Mouse (Mus musculus): ENCODE results near the gene Hdac7. TPM values are rescaled to one million over a fixed set of nuclear protein-coding genes. Genes with fewer than 3 reads are reported as not detected.

The Hdac7 gene
- total RNA-seq, 2 experiments from 2014 or later, result 23.7 to 25.9 TPM

GRCm38 (mm10) chr15:97798134-97798533 is 46.2 kb downstream of the Hdac7 start:
- intact Hi-C loops (cut with DNase I), result no loop called here
- DNase-seq (ENCODE audit: low spot score in 2 of 2), result peak in 1 of 2 experiments; percentile 53

DNA sequence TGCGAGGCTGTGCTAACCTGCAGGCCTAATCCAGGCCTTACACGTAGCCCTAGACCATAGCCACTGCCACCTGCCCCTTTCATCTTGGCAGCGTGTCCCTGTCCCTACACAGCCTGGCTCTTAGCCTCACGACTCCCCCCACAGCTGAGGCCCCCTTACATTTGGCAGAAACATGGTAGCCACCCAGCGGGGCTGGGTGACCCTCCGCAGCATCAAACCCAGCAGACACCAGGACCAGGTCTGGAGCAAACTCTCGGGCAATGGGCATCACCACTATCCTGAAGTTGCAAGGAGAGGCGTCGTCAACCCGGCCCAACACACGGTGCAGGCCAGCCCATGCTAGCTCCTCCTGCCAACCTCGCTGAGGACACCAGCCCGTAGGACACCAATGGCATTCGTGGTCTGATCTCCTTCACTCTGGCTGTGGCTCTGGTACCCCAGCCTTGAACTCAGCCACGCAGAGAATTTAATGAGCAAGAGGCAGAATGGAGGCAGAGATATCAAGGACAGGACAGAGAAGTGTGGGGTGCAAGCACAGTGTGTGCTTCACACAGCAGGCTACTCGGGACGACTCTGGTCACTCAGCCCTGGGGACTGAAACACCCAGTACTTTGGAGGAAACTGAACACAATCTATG is 47.5 kb downstream of the Hdac7 start:
- intact Hi-C loops (cut with DNase I), result no loop called here
- DNase-seq (ENCODE audit: low spot score in 2 of 2), result no peak

- DNase-seq (ENCODE audit: low spot score in 2 of 2), result no peak
- intact Hi-C loops (cut with DNase I), result no loop called here
These were observed 48.6 kb downstream of the Hdac7 start for GRCm38 (mm10) chr15:97795559-97796235.

- intact Hi-C loops (cut with DNase I), result loop anchor here (5.0 kb wide), 1 partner anchor 168 kb away; the partner anchor contains the start of gene Tmem106c
- DNase-seq (ENCODE audit: low spot score in 2 of 2), result no peak
These were observed 50.0 kb downstream of the Hdac7 start for GRCm38 (mm10) chr15:97794268-97794667.

GRCm38 (mm10) chr15:97793386-97794153 is 50.7 kb downstream of the Hdac7 start:
- intact Hi-C loops (cut with DNase I), result loop anchor here (5.0 kb wide), 1 partner anchor 169 kb away; the partner anchor contains the start of gene Tmem106c
- no peak for DNase-seq (ENCODE audit: low spot score in 2 of 2)

DNA sequence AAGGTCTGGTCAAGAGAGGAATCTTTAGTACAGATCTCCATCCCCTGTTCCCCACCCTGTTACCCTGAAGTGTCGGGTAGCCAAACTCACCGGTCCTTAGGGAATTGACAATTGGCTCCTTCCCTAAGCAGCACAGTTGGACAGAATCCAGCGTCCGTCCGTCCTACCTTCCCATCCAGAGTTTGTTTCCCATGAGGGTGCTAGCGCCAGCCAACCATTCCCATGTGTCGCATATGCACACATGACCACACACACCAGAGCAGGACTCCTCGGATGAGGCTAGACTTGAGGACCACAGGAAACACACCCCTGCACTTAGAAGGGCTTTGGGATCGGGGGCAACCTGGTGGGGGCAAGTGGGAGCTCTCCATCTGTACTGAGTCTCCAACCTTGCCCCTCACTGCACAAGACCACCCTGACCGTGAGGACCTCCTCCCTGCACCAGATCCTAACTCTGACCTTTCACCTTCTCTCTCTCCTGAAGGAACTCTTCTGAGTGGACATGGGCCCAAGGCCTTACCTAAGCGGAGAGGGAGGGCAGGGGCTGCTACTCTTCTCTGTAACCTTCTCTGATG is 53.1 kb downstream of the Hdac7 start:
- intact Hi-C loops (cut with DNase I), result loop anchor here (5.0 kb wide), 1 partner anchor 171 kb away; the partner anchor contains the start of gene Tmem106c
- no peak for DNase-seq (ENCODE audit: low spot score in 2 of 2)

GRCm38 (mm10) chr15:97789761-97790505 is 54.4 kb downstream of the Hdac7 start:
- peak; percentile 49 to 61 for DNase-seq (ENCODE audit: low spot score in 2 of 2)
- intact Hi-C loops (cut with DNase I), result loop anchor here (5.0 kb wide), 2 partner anchors 42 to 172 kb away; partner anchors contain the start of gene Tmem106c

DNA sequence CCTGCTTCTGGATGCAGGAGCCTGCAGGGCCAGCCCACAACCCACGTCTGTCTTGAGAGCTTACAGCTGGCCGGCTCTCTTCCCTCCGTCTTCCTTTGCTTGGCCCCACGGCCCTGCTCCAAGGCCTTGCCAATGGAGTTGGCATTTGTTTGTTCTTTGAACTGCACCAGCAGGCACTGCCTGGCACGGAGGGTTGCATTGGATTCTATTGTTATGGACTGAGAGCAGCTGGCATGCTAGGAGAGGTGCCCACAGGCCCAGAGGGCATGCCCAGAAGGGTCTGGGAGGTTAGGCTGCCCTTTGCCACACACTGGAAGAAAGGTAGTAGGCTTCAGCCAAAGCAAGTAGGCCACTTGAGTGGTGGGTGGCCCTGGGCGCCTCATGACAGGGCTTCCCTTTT is 55.5 kb downstream of the Hdac7 start:
- peak; percentile 49 to 60 for DNase-seq (ENCODE audit: low spot score in 2 of 2)
- intact Hi-C loops (cut with DNase I), result loop anchor here (5.0 kb wide), 1 partner anchor 43 kb away; no protein-coding TSS in a partner anchor

DNA sequence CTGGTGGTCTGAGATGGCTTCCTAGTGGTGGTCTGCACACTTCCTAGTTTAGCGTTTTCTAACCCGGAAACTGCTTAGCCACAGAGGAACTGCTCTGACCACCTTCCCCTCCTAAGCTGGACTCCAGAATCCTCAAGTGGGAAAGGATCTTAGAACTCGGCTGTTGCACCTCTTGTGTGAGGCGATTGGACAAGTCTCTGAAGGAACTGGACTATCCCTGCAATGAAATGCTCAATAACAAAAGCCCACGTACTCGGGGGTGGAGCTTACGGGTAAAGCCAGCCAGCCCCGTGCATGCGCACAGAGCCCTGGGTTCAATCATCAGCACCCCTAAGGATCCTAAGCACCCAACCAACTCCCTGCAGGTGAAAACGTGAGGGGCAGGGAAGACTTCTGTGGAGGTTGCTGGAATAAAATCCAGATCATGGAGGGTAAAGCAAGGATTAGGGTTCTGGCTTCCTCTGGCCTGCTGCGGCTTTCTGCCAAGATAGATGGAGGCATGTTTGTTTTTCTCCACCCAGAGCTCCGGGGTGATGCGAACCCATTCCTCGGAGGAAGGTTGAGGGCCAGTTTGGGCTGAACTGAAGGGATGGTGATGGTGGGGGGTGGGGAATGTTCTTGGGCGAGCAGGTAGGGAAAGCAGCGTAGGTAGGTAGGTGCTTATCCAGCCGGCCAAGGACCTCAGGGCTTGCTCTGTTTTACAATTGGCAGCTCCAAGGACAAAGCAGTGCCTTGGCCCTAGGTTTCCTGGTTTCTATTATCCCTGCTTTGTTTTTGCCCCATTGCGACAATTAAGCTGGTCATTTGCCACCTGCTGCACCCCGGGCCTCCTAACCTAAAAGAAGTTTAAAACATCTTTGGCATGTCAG is 56.3 kb downstream of the Hdac7 start:
- intact Hi-C loops (cut with DNase I), result loop anchor here (5.0 kb wide), 1 partner anchor 44 kb away; no protein-coding TSS in a partner anchor
- no peak for DNase-seq (ENCODE audit: low spot score in 2 of 2)

DNA sequence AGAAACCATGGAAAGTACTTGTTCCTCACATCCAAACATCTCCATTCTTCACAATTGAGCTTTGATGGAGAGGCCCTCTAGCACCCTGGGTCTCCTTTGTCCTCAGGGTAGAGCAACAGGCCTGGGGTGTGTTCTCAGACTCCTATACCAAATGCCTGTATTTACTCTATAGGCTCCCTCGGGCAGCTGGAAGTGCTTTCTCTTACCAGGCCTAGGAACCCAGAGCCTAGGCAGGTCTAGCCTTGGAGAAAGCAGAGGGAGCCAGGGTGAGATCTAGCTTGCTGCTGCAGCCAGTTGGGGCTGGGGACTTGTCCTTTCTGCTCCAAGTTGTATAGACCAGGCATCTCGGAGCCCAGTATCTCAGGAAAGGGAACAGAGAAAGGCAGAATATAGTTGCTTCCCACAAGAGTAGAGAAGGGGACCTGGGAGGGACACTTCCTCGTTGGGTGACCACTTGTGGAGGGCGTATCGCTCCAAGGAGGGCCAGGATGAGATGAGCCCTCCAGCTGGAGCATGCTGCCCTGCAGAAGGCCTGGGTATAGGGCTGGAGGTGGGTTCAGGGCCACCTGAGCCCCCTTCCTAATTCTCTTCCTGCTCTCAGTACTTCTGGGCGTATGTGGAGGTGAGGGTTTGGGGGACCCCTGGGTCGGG is 57.0 kb downstream of the Hdac7 start:
- intact Hi-C loops (cut with DNase I), result loop anchor here (5.0 kb wide), 1 partner anchor 45 kb away; no protein-coding TSS in a partner anchor
- no peak for DNase-seq (ENCODE audit: low spot score in 2 of 2)

GRCm38 (mm10) chr15:97786412-97787112 is 57.7 kb downstream of the Hdac7 start:
- DNase-seq (ENCODE audit: low spot score in 2 of 2), result no peak
- intact Hi-C loops (cut with DNase I), result loop anchor here (5.0 kb wide), 1 partner anchor 46 kb away; no protein-coding TSS in a partner anchor

DNA sequence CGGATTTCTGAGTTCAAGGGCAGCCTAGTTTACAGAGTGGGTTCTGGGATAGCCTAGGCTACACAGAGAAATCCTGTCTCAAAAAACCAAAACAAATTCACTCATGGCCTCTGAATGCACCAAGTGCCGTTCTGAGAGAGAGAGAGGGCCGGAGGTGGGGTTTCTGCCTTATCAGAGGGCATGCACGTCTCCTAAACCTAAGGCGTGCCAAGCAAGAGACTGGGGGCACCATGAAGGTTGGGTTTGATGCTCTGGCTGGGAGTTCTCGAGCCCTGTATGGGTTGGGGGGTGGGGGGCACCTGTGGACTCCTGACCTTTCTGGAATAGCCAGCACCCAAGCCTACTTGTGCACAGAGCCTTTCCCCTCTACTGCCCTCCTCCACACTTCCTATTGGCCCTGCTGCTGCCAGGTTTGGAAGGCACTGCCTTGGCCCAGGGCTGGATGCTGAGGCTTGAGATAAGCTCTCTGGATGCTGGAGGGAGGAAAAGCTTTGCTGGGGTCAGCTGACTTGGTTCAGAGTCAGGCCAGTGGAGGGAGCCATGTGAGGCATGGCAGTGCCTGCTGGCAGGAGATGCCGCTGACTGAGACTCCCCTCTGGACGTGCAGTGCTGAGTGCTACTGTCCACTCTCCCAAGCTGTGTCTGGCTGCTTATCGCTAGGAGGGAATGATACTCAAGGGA is 58.4 kb downstream of the Hdac7 start:
- intact Hi-C loops (cut with DNase I), result loop anchor here (5.0 kb wide), 1 partner anchor 46 kb away; no protein-coding TSS in a partner anchor

DNA sequence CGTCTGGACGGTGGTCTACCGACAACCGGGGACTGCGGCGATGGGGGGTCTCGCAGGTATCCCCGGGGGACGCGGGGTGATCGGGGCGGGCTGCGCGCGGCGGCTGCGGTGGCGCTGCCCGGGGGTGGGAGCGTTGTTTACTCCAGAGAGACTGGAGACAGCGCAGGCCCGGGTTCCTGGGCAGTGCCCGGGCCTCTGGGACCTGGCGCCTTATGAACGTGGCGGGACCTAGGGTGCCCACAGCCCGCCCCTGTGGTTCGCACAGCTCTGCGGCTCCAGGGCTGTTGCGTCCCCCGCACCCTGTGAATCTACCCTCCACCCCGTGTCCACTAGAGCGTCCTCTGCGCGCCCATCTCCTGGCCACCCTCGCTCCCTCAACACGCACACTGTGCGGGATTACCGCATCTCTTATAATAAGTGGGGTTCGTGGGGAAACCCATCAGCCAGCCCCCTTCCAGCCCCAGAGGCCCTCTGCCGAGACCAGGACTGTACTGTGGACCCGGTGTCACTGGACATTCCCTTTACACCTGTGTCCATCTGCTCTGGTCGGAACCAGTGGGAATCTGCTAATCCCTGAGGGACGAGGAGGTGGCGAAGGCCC is 59.6 kb downstream of the Hdac7 start:
- DNase-seq (ENCODE audit: low spot score in 2 of 2), result no peak
- intact Hi-C loops (cut with DNase I), result loop anchor here (1.0 to 5.0 kb wide), 3 partner anchors 48 to 168 kb away; no protein-coding TSS in a partner anchor

More for the DNA sequence above, 58.4 kb downstream of the Hdac7 start:
- DNase-seq (ENCODE audit: low spot score in 2 of 2), result no peak

- DNase-seq (ENCODE audit: low spot score in 2 of 2), result peak; percentile 79 to 87
- intact Hi-C loops (cut with DNase I), result loop anchor here (1.0 to 5.0 kb wide), 2 partner anchors 65 to 168 kb away; no protein-coding TSS in a partner anchor
These were observed 60.2 kb downstream of the Hdac7 start for GRCm38 (mm10) chr15:97784092-97784559.

- DNase-seq (ENCODE audit: low spot score in 2 of 2), result peak; percentile 50 to 70
- intact Hi-C loops (cut with DNase I), result loop anchor here (5.0 kb wide), 1 partner anchor 170 kb away; no protein-coding TSS in a partner anchor
These were observed 61.6 kb downstream of the Hdac7 start for GRCm38 (mm10) chr15:97782749-97783105.
